Mouse (Mus musculus) liver (tissue): ENCODE data around the gene M1ap.

Source experiments
- DNase-seq: peaks from one replicate; pipeline ENCODE4 v3.0.0-alpha.2; 2020; ENCODE audit warnings: mixed read lengths

Gene M1ap

DNA sequence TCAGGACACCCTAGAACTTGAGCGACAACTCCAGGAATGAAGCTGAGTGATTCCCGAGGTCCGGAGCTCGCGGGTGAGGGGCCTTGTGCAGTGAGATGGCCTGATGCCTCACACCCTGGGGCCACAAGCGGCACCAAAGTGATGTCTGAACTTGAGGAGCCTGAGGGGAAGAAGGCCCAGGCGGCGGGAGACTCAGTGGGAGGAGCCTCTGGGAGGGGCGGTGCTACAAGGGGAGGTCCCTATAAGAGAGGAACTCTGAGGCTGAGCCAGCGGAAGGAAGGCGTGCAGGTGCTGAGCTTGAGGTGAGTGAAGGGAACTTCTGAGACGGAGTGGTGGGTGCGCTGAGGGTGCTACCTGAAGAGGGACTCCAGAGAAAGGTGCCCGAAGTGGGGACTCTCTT lies at the start of gene M1ap:
Gene M1ap (plus strand): TSS at position 252 of the 400 bp plus-strand sequence.
- DNase-seq, result peak; percentile 19

- DNase-seq, result no peak
Observed at GRCm38 (mm10) chr6:82897311-82897710, 49.4 kb upstream of the M1ap start.

- DNase-seq, result no peak
Observed at GRCm38 (mm10) chr6:82898227-82898626, 48.5 kb upstream of the M1ap start.

- no peak for DNase-seq
Observed at GRCm38 (mm10) chr6:82898745-82899144, 48.0 kb upstream of the M1ap start.

DNA sequence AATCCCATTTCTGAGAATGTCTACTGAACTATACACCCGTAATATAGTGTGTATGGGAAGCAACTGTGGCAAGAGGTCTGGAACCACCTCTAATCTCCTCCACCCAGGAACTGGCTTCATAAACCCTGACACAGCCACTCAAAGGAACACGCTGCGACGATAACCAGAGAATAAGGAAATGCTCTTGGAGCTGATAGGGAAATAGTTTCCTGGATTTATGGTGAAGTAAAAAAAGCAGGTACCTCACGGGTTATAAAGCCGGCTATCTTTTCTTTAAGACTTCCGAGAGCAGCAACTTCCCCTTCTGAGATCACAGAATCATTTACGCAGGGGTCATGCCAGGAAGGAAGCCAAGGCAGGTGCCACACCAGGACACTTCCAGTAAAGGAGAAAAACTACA lies 44.1 kb upstream of the M1ap start:
- DNase-seq, result no peak

DNA sequence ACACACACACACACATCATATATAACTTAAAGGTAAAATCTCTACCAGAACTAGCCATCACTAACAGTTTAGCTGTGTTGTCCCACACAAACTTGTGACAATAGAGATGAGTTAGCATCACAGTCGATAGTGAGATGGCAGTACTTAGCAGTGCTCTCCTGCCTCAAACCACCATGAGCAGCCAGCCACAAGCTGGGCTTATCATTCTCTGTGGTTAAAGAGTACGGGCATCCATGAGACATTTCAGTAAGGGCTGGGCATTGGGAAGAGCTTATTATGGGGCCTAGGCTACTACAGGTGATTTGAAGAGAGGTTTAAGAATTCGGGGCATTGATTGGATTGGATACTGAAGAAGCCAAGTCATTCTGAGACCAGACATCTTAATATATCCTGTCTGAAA lies 39.7 kb upstream of the M1ap start:
- DNase-seq, result no peak

DNA sequence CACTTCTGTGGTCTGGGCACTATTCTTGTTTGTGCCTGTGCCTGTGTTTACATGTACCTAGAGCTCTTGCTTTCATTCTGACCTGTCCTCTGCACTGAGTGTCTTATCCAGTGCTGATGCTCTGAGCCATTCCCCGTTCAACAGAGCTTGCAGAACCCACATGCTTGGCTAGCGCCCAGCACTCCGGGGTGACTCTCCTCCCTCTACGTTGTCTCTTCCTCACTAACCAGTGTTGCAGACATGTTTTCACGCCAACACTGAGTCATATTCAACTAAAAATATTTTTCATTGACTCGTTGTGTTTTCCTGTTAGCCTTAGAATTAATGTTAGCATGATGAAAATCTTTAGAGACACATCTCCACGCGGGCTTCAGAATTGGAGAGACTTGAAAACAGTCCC lies 38.7 kb upstream of the M1ap start:
- no peak for DNase-seq

- peak; percentile 25 for DNase-seq
Observed at GRCm38 (mm10) chr6:82909136-82909855, 37.4 kb upstream of the M1ap start.

GRCm38 (mm10) chr6:82911303-82911702 lies 35.4 kb upstream of the M1ap start:
- DNase-seq, result no peak

DNA sequence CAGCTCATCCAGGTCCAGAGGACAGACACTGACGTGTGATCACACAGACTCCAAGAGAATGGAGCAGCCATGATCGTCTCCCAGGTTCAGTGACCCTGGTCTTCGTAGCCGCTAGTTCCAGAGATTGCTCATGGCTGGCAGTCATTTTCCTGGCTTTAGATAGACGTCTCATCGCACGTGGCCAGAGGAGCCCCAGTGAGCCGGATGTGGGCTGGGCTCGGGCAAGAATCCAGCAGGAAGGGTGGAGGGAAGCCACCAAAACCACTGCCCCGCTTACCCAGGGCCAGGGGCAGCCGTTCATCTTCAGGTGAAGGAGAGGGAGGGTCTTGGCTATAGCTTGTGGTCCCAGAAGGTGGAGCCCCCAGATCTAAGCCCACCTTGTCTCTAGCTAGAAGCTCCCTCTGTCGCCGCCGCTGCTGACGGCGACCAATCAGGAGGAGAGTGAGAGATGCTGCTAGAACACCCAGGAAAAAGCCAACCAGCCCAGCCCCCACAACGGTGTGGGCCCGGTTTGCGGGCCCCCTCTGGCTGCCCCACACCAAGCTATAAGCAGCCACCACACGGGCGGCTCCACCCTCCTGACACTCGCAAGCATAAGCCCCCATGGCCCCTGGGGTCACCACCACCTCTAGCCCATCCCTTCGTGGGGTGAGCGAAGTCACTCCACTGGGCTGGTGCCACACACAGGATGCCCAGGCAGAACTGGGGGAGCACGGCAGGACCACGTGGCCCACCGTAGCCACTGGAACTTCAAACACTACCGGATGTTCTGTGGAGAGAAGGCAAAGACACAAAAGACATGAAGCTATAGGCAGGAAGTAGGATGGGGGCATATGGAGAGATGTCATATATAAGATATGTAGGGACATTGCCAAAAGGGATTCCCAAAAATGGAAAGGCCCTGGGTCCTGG lies 33.1 kb upstream of the M1ap start:
- DNase-seq, result no peak

- peak; percentile 64 for DNase-seq
Observed at GRCm38 (mm10) chr6:82915889-82916288, 30.8 kb upstream of the M1ap start.

DNA sequence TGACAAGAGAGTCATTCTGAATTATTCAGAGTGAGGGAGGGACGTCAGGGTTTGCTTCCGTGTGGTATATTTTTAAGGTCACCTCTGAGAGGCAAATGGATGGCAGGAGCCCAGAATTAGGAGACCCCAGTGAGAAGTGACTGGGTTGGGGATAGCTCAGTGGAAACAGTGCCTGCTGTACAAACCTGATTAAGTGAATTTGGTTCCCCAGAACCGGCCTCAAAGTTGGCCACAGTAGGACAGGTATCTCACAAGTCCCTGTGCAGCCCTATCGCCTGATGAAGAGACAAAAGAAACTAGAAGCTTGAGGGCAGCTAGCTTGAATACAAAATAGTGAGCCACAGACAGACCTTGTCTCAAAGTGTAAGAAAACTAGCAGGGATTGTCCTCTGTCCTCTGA lies 30.2 kb upstream of the M1ap start:
- no peak for DNase-seq

DNA sequence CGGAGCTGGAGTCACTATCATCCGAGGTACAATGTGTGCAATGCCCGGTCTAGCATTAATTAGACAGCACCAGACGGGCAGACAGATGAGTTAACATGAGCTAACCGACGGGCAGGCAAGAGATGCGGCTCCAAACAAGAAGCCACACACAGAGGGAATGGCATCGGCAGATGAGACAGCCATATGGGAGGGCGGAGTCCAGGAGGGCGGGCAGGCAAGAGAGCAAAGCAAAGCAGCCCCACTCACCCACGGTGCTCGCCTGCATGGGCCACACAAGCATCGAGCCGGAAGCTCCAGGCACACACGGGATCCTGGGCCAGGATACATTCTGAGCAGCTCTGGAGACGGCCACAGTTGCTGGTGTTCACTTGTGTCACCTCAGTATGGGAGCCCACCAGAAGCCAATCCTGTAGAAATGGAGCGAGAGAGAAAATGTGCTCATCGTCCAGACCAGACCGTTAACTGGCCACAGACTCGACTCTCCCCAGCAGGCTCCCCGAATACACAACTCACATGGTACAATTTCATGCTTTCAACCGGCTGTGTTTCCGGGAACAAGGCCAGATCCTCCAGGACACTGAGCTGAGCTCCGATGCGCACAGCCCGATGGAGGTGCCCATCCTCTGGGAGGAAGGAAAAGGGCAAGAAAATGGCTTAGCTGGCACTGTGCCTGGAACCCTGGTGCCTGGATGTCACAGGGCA lies 29.5 kb upstream of the M1ap start:
- DNase-seq, result no peak

- DNase-seq, result peak; percentile 55
Observed at GRCm38 (mm10) chr6:82917778-82918129, 28.9 kb upstream of the M1ap start.

DNA sequence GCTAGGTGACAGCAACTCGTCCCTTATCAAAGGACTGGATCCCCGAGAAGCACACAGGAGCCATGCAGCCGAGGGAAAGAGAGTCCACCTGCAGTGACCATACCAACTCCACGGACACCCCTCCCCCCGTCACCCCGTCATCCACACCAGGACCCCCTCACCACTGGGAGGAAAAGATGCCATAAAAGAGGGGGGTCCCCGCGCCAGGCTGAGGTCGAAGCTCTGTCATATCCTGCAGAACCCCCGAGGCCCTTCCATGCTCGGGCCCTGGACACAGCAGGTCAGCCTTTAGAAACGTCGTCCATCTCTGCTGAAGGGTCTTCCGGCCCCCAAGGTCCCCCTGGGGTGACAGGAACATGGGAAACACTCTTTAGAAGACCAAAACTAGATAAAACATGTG lies 28.3 kb upstream of the M1ap start:
- DNase-seq, result no peak

GRCm38 (mm10) chr6:82919520-82919919 lies 27.2 kb upstream of the M1ap start:
- DNase-seq, result no peak

DNA sequence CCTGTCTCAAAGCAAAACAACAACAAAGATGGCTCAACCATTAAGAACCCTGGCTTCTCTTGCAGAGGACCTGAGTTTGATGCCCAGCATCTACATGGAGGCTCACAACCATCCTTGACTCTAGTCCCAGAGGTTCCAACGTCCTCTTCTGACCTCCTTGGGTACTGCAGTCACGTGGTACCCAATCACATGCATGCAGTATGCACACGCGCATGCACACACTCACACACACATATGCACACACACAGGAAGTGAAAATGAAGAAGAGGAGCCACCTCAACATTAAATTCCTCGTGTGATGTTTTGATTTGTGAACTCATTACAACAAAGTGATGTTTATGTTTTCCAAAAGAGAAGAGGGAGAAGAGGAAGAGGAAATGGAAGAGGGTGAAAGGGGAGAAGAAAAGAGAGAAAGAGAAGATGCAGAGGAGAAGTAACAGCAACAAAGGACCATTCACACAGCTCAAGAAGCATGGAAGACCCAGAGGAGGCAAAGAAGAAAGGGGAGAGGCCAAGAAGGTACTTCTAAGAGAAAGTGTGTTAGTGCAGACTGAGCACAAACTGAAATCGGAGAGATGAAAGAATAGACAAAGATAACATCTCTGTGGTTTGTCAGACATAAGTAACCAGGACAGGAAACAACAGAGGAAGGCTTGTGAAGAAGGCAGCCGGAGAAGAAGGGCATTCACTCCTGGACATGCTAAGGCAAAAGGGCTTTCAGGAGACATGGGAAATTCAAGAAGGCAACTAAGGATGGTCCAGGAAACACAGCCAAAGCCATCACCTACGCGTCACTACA lies 25.1 kb upstream of the M1ap start:
- no peak for DNase-seq

GRCm38 (mm10) chr6:82925005-82925404 lies 21.7 kb upstream of the M1ap start:
- no peak for DNase-seq

DNA sequence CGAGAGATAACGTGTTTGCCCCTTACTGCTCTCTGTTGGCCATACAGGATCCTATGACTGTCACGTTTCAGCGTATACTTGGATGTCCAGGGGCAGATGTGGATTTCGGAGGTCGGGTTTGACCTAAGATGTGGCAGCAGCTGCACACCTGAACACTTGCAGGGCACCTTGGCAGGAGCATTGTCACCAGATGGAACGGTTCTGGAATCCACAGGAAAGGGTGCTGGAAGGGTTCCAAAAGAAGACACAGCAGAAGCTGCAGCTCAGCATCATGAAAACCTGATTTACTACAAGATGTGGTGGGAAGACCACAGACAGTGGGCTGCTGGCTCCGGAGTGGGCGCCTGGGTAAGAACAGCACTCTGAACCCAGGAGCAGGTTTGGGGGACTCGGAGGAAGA lies 20.6 kb upstream of the M1ap start:
- no peak for DNase-seq

DNA sequence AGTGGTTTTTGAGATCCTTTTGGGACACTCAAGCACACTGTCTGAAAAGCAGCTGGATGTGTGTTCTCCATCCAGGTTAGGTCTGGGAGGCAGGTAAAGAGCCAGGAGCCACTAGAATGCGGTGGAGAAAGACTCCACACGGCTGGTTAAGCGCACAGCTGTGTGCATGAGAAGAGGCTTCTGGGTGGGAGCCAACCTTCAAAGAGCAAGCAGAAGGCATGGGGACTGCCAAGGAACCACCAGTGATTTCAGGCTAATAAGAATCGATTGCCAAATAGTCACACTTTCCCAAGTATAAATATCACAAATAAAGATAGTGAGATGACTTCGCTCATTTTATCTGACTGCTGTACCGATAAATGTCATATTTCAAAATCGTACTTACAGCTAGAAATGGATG lies 20.2 kb upstream of the M1ap start:
- no peak for DNase-seq

GRCm38 (mm10) chr6:82927617-82928016 lies 19.1 kb upstream of the M1ap start:
- DNase-seq, result no peak

GRCm38 (mm10) chr6:82934616-82935230 lies 12.0 kb upstream of the M1ap start:
- DNase-seq, result no peak
